Mouse (Mus musculus): ENCODE measurements around the gene Otos.

GRCm38 (mm10) chr1:92651467-92651866 is 2.8 kb upstream of the Otos start:
- TF ChIP-seq CTCF (IDR thresholded peaks at IDR 0.05; ENCODE audit: extremely low read depth, insufficient read depth, insufficient read length, insufficient replicate concordance) (no peak), POLR2A (IDR thresholded peaks at IDR 0.05; ENCODE audit: low read depth, low read length) (no peak)
